Mouse (Mus musculus) testis, adult 2 months (tissue): ENCODE measurements at regions not wholly inside any gene's neighbourhood (a gene's known extent, or its start where the extent isn't known, plus 50 kb on each side); places are given as distances from the start of the nearest gene placed in this dataset.

Source experiments
- CTCF ChIP-seq: fragments of 200-500 bp; IDR thresholded peaks from 2 replicates; pipeline ENCODE4 v1.5.1; 2012; ENCODE audit warnings: low read depth, mild to moderate bottlenecking, inconsistent platforms, low read length, moderate library complexity; ENCODE audit not compliant: control insufficient read depth, insufficient read depth, insufficient replicate concordance
- POLR2A ChIP-seq: fragments of 200-500 bp; IDR thresholded peaks from 2 replicates; pipeline ENCODE4 v1.6.1; 2012; ENCODE audit warnings: low read depth, mild to moderate bottlenecking, inconsistent platforms, low read length, moderate library complexity; ENCODE audit not compliant: control insufficient read depth

DNA sequence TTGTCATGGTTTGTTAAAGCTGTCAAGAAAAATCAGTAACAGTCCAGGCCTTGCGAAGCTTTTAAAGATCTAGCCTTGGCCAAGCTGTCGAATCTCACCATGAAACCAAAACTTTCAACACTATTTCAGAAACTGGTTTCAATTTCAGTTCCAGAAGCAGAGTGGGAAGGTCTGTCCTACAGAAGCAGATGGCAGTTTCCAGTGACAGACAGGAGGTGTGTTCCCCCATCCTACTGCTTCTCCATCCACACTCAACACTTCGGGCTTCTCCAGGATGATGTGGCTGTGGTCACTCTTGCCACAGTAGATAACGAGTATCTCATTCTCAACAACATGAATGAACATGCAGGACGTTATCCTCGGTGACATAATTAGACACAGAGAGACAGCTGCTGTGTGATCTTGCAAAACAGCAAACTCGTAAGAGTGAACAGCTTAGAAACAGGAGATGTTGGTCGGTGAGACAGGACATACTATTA is 147.6 kb upstream of the Cdyl start:
- TF ChIP-seq POLR2A = no peak
- TF ChIP-seq CTCF = no peak
